Mouse (Mus musculus) monocyte, adult 59 days (primary cell): ENCODE results near the gene Smc2. TPM values are rescaled to one million over a fixed set of nuclear protein-coding genes. Genes with fewer than 3 reads are reported as not detected.

ENCODE experiments used
- total RNA-seq, 2 experiments: library from RNA; stranded (reverse); gene quantifications; one replicate each; pipeline ENCODE4 v1.2.4; 2023

Gene Smc2
- total RNA-seq, result 1 to 10 TPM; 6.4 to 7.9 TPM

GRCm38 (mm10) chr4:52438886-52439664, at the start of gene Smc2:
Gene Smc2 (plus strand): TSS chr4:52439243.

DNA sequence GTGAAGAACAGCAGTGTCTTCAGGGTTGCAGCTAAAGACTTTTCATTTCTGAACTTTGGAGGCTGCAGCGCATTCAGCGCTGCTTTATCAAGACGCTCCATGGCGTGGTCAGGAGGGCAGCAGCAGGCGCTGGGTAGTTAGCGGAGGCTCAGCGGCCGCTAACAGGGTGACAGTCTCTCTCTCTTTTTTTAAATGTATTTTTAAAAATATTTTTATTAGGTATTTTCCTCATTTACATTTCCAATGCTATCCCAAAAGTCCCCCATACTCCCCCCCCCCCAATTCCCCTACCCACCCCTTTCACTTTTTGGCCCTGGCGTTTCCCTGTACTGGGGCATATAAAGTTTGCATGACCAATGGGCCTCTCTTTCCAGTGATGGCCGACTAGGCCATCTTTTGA, 58.1 kb downstream of the Smc2 start, which contains the start of gene Vma21-ps:
Vma21-ps (minus strand) TSS at position 101 of the 400 bp plus-strand sequence.

Other genes starting within 250 kb of the Smc2 start
- gene Vma21-ps, start 58.0 kb downstream of the Smc2 start, total RNA-seq, result not detected
- not detected for gene Toporsl, start 157.0 kb downstream of the Smc2 start, total RNA-seq